Mouse (Mus musculus) heart, embryonic 12.5 days (tissue): Measurements from ENCODE around the gene Olfr1415. TPM values are rescaled to one million over a fixed set of nuclear protein-coding genes. Genes with fewer than 3 reads are reported as not detected.
"Not testable (repeated sequence)": the region's sequence is repeated elsewhere in the genome, so short reads cannot be mapped to it uniquely, and the experiment has no call there.

ENCODE experiments used
- ATAC-seq: fragments of 200-750 bp; cut with Nextera tagmentation; 2 replicates; pipeline ENCODE4 v1.8.0; 2017; ENCODE audit warnings: moderate TSS enrichment, moderate library complexity; ENCODE audit not compliant: insufficient number of reproducible peaks, low FRiP score
- H3K27ac ChIP-seq: fragments of 300-500 bp; sonication (generic); 2 replicates; pipeline ENCODE4 v1.5.1; 2016; ENCODE audit warnings: mild to moderate bottlenecking, moderate library complexity; ENCODE audit not compliant: poor library complexity, severe bottlenecking
- H3K27me3 ChIP-seq: fragments of 300-500 bp; sonication (generic); replicated peaks from 2 replicates; pipeline ENCODE4 v1.6.1; 2016; ENCODE audit warnings: mild to moderate bottlenecking, moderate library complexity
- H3K36me3 ChIP-seq: fragments of 300-500 bp; sonication (generic); 2 replicates; pipeline ENCODE4 v1.6.1; 2016; ENCODE audit warnings: mild to moderate bottlenecking, moderate library complexity
- H3K4me1 ChIP-seq: fragments of 300-500 bp; sonication (generic); replicated peaks from 2 replicates; pipeline ENCODE4 v1.6.1; 2016; ENCODE audit warnings: mild to moderate bottlenecking
- H3K4me2 ChIP-seq: fragments of 300-500 bp; sonication (generic); 2 replicates; pipeline ENCODE4 v1.6.1; 2016; ENCODE audit warnings: mild to moderate bottlenecking, moderate library complexity
- H3K4me3 ChIP-seq: fragments of 300-500 bp; sonication (generic); 2 replicates; pipeline ENCODE4 v1.5.1; 2016; ENCODE audit warnings: mild to moderate bottlenecking
- H3K9ac ChIP-seq: fragments of 300-500 bp; sonication (generic); 2 replicates; pipeline ENCODE4 v1.6.1; 2016; ENCODE audit warnings: mild to moderate bottlenecking, moderate library complexity
- H3K9me3 ChIP-seq: fragments of 300-500 bp; sonication (generic); replicated peaks from 2 replicates; pipeline ENCODE4 v1.6.1; 2016; ENCODE audit warnings: mild to moderate bottlenecking, moderate library complexity
- WGBS: fragments of 180-500 bp; shearing (Covaris S2); methylation state at CpG from one replicate; pipeline ENCODE4 v1.1.7; 2016; 5-methylcytosine and 5-hydroxymethylcytosine counted together
- polyA plus RNA-seq: library from polyadenylated mRNA; unstranded; fragments of >200 nt; fragmentation: Nextera tagmentation; extraction: Ambion mirVana; gene quantifications from 2 replicates; pipeline ENCODE4 v1.2.1, GENCODE M21; 2016

Gene Olfr1415
- polyA plus RNA-seq = not detected in 2 replicates

GRCm38 (mm10) chr1:92496001-92496400, at the start of gene Olfr1415:
TSS of gene Olfr1415 (minus strand) at chr1:92496101.
- Histone ChIP-seq H3K9me3 (0 out of 2 replicates have a peak, but pooled peaks cover 2% of the 10 kb centered on the region), H3K36me3 (no peaks in the 10 kb centered on the region), H3K4me2 (no peak within 1 kb of the TSS), H3K9ac (no peak within 1 kb of the TSS), H3K27me3 (no peaks in the 10 kb centered on the region), H3K4me3 (no peak within 1 kb of the TSS), H3K4me1 (no peaks in the 10 kb centered on the region), H3K27ac (no peak within 1 kb of the TSS)
- WGBS = 86% methylated on average over 2 of the region's 2 CpGs
- ATAC-seq = no peak

GRCm38 (mm10) chr1:92539071-92539470, 43.2 kb upstream of the Olfr1415 start:
- Histone ChIP-seq H3K27ac (no peak overlapping the region), H3K9ac (no peak overlapping the region), H3K4me1 (no peaks in the 10 kb centered on the region), H3K36me3 (no peaks in the 10 kb centered on the region), H3K4me2 (no peak overlapping the region), H3K27me3 (no peaks in the 10 kb centered on the region; the same call in none of the 2 replicates), H3K9me3 (no peaks in the 10 kb centered on the region), H3K4me3 (no peak overlapping the region)
- WGBS = 48% methylated on average over 2 of the region's 2 CpGs
- ATAC-seq = no peak

GRCm38 (mm10) chr1:92536972-92537371, 41.1 kb upstream of the Olfr1415 start:
- Histone ChIP-seq H3K4me3 (no peak overlapping the region), H3K36me3 (no peaks in the 10 kb centered on the region), H3K27ac (no peak overlapping the region), H3K27me3 (peaks cover 6% of the 10 kb centered on the region), H3K9ac (no peak overlapping the region), H3K9me3 (no peaks in the 10 kb centered on the region), H3K4me2 (no peak overlapping the region), H3K4me1 (no peaks in the 10 kb centered on the region)
- 43% methylated on average over 5 of the region's 5 CpGs for WGBS
- ATAC-seq = no peak

GRCm38 (mm10) chr1:92523764-92524163, 27.9 kb upstream of the Olfr1415 start:
- H3K36me3 ChIP-seq = no peaks in the 10 kb centered on the region
- peaks cover 17% of the 10 kb centered on the region; the same call in 1 of the 2 replicates for H3K27me3 ChIP-seq
- no peak overlapping the region for H3K27ac ChIP-seq
- 78% methylated on average over 3 of the region's 3 CpGs for WGBS
- H3K9ac ChIP-seq = no peak overlapping the region
- H3K9me3 ChIP-seq = no peaks in the 10 kb centered on the region
- no peak overlapping the region for H3K4me3 ChIP-seq
- H3K4me1 ChIP-seq = no peaks in the 10 kb centered on the region
- no peak overlapping the region for H3K4me2 ChIP-seq
- no peak for ATAC-seq

GRCm38 (mm10) chr1:92521376-92521775, 25.5 kb upstream of the Olfr1415 start:
- H3K9ac ChIP-seq = no peak overlapping the region
- no peak overlapping the region for H3K27ac ChIP-seq
- no peaks in the 10 kb centered on the region for H3K4me1 ChIP-seq
- H3K4me2 ChIP-seq = no peak overlapping the region
- peaks cover 28% of the 10 kb centered on the region for H3K27me3 ChIP-seq
- H3K36me3 ChIP-seq = no peaks in the 10 kb centered on the region
- 18% methylated on average over 10 of the region's 10 CpGs for WGBS
- H3K9me3 ChIP-seq = no peaks in the 10 kb centered on the region
- no peak overlapping the region for H3K4me3 ChIP-seq
- ATAC-seq = no peak

GRCm38 (mm10) chr1:92519046-92519445, 23.1 kb upstream of the Olfr1415 start:
- Histone ChIP-seq H3K4me2 (no peak overlapping the region), H3K27me3 (peaks cover 34% of the 10 kb centered on the region), H3K4me3 (no peak overlapping the region), H3K27ac (no peak overlapping the region), H3K9me3 (no peaks in the 10 kb centered on the region), H3K36me3 (no peaks in the 10 kb centered on the region), H3K4me1 (no peaks in the 10 kb centered on the region), H3K9ac (no peak overlapping the region)
- 70% methylated on average over 6 of the region's 6 CpGs for WGBS
- no peak for ATAC-seq

- no peak for ATAC-seq
- H3K9ac ChIP-seq = no peak within 1 kb of the TSS
- no peaks in the 10 kb centered on the region for H3K36me3 ChIP-seq
- no peak within 1 kb of the TSS for H3K4me3 ChIP-seq
- no peak within 1 kb of the TSS for H3K4me2 ChIP-seq
- no peaks in the 10 kb centered on the region for H3K4me1 ChIP-seq
- H3K27ac ChIP-seq = no peak within 1 kb of the TSS
- H3K9me3 ChIP-seq = no peaks in the 10 kb centered on the region
- 77% methylated on average over 3 of the region's 3 CpGs for WGBS
- H3K27me3 ChIP-seq = peaks cover 37% of the 10 kb centered on the region
These were observed 22.7 kb upstream of the Olfr1415 start, which contains the start of gene Olfr1414 for GRCm38 (mm10) chr1:92518561-92518960. TSS of gene Olfr1414 (minus strand) at chr1:92518661.

- Histone ChIP-seq H3K4me3 (no peak overlapping the region), H3K27ac (no peak overlapping the region), H3K36me3 (no peaks in the 10 kb centered on the region), H3K9me3 (no peaks in the 10 kb centered on the region), H3K4me2 (no peak overlapping the region), H3K4me1 (no peaks in the 10 kb centered on the region), H3K27me3 (peaks cover 25% of the 10 kb centered on the region), H3K9ac (no peak overlapping the region)
- ATAC-seq = no peak
- WGBS = 74% methylated on average over 11 of the region's 11 CpGs
These were observed 19.5 kb upstream of the Olfr1415 start for GRCm38 (mm10) chr1:92515390-92515789.

GRCm38 (mm10) chr1:92511646-92512045, 15.7 kb upstream of the Olfr1415 start:
- not testable (repeated sequence) for H3K4me3 ChIP-seq, H3K36me3 ChIP-seq, H3K4me2 ChIP-seq, ATAC-seq, H3K9me3 ChIP-seq, H3K27ac ChIP-seq, H3K4me1 ChIP-seq, H3K9ac ChIP-seq
- H3K27me3 ChIP-seq = peaks cover 17% of the 10 kb centered on the region
- 71% methylated on average over 5 of the region's 5 CpGs for WGBS

GRCm38 (mm10) chr1:92485013-92485412, 10.9 kb downstream of the Olfr1415 start, which contains the start of gene Olfr1416:
TSS of gene Olfr1416 (minus strand) at chr1:92485113.
- Histone ChIP-seq H3K9me3 (peaks cover 10% of the 10 kb centered on the region), H3K9ac (no peak within 1 kb of the TSS), H3K27ac (no peak within 1 kb of the TSS), H3K4me1 (no peaks in the 10 kb centered on the region), H3K27me3 (peaks cover 6% of the 10 kb centered on the region; the same call in 1 of the 2 replicates), H3K4me2 (no peak within 1 kb of the TSS), H3K4me3 (no peak within 1 kb of the TSS), H3K36me3 (no peaks in the 10 kb centered on the region)
- ATAC-seq = no peak

- Histone ChIP-seq H3K36me3 (peaks cover 26% of the 10 kb centered on the region), H3K27ac (0 out of 2 replicates have a peak overlapping the region, but pooled peaks have one; percentile 37), H3K4me3 (peak overlapping the region; percentile 98), H3K4me2 (peak overlapping the region; percentile 94), H3K9me3 (no peaks in the 10 kb centered on the region), H3K4me1 (peaks cover 15% of the 10 kb centered on the region), H3K9ac (peak overlapping the region; percentile 94), H3K27me3 (0 out of 2 replicates have a peak, but pooled peaks cover 4% of the 10 kb centered on the region)
- WGBS = 2% methylated on average over 10 of the region's 10 CpGs
- ATAC-seq = peak; percentile 52
These were observed 21.8 kb downstream of the Olfr1415 start for GRCm38 (mm10) chr1:92474066-92474578.
